Mouse (Mus musculus) erythroid progenitor cell, adult 5-6 weeks (primary cell): Measurements from ENCODE around the gene Nebl. TPM values are rescaled to one million over a fixed set of nuclear protein-coding genes. Genes with fewer than 3 reads are reported as not detected.

Experiments used
- ATAC-seq: replicated peaks from 2 replicates; pipeline ENCODE4 v1.8.0; 2016; ENCODE audit warnings: moderate number of reproducible peaks, mild to moderate bottlenecking, moderate TSS enrichment, inconsistent platforms; ENCODE audit not compliant: poor library complexity, low FRiP score, severe bottlenecking
- total RNA-seq, 2 experiments: library from RNA; stranded (forward) in 1 of 2; stranded (reverse) in 1 of 2; fragments of 150-400 nt in 1 of 2; fragments of 186-747, 209-891 nt in 1 of 2; gene quantifications; 2 replicates each; pipeline versions ENCODE4 v1.2.3 to v1.2.4; 2015 to 2017; ENCODE audit warnings: low replicate concordance in 2 of 2

Nebl gene
- total RNA-seq, 2 experiments from 2014 or later, result not detected

GRCm38 (mm10) chr2:17525739-17526526 is 205.3 kb downstream of the Nebl start:
- no peak for ATAC-seq

DNA sequence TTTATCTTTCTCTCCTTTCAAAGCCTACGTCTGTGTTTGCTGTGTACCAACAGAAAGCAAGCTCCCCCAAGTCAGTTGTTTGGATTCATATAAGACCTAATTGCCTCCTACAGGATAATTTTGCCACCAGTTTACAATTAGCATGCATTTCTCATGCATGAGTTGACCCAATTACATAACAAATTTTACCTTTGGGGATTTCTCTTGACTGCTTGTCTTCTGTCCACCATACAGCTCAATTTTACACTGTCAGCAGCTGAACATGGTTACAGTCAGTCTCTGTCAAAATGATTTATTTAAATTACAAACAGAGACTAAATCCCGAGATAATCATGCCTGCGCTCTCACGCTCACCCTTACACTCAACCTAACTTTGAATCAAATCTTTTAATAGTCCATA is 206.1 kb downstream of the Nebl start:
- no peak for ATAC-seq

DNA sequence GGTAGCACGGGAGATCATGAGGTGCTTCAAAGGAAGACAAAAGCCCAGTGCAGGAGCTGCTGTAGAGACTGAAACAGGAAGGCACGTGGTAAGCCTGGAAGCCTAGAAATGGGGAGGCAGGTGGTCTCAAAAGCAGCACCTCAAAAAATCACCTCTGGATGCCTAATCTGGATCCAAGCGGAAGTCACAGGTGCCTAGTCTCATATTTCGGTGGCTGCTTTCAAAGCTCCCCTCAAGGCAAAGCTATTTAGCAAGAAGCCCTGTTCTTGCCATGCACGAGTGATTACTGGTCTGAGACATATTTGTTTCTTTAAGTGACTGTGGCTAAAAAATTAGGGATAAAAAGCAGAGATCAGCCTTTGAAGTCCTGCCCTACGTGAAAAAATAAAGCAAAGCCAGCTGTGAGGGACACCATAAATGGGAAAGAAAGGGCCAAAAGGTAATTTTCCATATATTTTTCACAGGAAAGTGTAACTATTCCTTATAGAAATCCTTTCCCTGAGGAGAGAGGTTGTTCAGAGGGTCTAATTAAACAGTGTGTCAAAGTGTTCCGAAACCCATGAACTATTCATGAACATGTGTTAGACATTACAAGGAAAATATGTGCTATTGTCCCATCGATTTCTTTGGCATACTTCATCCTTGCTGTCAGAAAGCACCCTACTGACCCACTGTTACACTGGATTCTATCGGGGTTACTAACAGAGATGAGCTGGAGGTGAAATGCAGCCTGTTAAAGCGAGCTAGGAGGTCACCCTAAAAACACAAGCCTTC is 206.9 kb downstream of the Nebl start:
- ATAC-seq, result no peak

GRCm38 (mm10) chr2:17523791-17524190 is 207.5 kb downstream of the Nebl start:
- no peak for ATAC-seq

DNA sequence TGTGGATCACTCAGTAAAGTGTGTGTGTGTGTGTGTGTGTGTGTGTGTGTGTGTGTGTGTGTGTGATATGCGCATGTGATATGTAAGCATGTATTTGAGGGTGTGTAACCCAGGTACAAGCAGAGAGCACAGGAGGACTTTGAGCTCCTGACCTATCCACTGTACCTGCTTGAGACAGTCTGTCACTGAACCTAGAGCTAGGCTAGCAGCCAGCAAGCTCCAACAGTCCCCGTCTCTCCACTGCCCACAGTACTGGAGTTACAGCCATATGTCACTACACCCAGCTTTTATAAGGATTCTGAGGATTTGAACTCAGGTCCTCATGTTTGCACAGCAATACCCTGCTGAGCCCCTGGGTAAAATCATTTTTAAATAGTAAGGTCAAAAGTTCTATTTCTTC is 215.6 kb downstream of the Nebl start:
- no peak for ATAC-seq

DNA sequence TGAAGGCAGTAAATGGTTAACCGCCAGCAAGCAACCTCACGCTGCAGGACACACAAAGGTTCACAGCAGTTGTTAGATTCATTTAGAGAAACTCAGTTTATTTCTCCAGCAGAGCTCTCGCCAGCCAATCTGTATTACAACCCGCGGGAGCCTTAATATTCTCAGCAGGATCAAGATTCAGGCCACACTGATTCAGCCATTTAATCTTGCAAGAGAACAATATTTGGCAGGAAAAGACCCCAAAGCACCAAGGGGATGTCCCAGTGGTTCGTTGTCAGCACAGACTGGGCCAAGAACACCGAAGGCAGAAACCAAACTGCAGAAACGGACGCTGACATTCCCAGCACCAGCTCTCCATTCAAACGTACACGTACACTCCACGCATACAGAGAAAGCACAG is 216.5 kb downstream of the Nebl start:
- ATAC-seq, result no peak

GRCm38 (mm10) chr2:17509942-17510341 is 221.3 kb downstream of the Nebl start:
- ATAC-seq, result no peak

DNA sequence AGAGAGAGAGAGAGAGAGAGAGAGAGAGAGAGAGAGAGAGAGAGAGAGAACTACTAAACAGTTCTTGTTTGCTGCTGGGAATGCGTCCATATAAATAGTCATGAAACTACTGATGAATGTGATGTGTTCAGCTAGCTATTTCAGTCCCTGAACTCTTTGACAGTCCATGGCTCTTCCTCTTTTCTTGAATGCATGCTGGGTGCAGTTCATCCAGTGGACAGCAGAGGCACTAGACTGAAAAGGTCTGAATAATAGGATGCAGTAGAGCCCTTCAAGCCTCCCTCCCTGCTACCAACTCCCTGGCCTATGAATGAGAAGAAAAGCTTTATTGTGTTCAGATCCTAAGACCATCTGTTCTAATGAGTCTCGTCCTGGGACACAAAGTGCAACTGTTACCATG is 223.9 kb downstream of the Nebl start:
- ATAC-seq, result no peak

GRCm38 (mm10) chr2:17504115-17504774 is 227.0 kb downstream of the Nebl start:
- no peak for ATAC-seq

DNA sequence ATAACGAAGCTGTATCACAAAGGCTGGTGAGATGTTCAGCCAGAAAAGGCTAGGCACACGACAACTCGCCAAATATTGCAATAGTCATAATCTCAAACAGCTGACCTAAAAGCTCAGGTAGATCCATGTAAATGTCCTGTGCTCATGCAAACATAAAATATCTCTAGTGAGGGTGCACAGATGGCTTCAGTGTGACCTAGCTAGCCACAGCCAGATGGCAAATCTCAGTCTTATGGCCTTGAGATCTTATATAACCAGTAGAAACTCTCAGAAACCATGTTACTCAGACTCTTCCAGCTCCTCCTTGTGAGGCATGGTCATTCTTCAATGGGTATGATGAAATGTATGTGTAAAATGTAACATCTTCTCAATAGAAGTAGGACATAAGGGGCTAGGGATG is 230.2 kb downstream of the Nebl start:
- no peak for ATAC-seq

GRCm38 (mm10) chr2:17465517-17466174 is 265.6 kb downstream of the Nebl start:
- ATAC-seq, result no peak

DNA sequence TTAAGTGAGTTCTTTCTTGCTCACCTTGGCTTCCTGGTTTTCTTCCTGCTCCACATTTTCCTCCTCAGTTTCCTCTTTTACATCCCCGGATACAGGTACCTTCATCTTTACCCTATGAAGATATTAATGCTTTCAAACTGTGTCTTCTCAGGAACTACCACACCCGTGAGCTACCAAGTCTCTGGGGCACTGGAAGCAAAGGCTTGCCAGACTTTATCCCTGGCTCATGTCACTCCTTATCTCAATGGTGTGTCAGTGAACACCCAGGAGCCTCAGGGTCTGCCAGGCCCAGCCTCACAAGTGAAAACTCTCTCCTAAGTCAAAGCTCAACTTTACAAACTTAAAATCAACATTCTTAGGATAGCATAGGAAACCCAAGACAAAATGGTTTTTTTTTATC is 270.8 kb downstream of the Nebl start:
- ATAC-seq, result no peak

- ATAC-seq, result no peak
These were observed 277.6 kb downstream of the Nebl start for GRCm38 (mm10) chr2:17453676-17454075.

- no peak for ATAC-seq
These were observed 282.9 kb downstream of the Nebl start for GRCm38 (mm10) chr2:17448341-17448740.

- ATAC-seq, result no peak
These were observed 287.7 kb downstream of the Nebl start for GRCm38 (mm10) chr2:17443581-17443980.

GRCm38 (mm10) chr2:17438317-17438716 is 292.9 kb downstream of the Nebl start:
- ATAC-seq, result no peak

DNA sequence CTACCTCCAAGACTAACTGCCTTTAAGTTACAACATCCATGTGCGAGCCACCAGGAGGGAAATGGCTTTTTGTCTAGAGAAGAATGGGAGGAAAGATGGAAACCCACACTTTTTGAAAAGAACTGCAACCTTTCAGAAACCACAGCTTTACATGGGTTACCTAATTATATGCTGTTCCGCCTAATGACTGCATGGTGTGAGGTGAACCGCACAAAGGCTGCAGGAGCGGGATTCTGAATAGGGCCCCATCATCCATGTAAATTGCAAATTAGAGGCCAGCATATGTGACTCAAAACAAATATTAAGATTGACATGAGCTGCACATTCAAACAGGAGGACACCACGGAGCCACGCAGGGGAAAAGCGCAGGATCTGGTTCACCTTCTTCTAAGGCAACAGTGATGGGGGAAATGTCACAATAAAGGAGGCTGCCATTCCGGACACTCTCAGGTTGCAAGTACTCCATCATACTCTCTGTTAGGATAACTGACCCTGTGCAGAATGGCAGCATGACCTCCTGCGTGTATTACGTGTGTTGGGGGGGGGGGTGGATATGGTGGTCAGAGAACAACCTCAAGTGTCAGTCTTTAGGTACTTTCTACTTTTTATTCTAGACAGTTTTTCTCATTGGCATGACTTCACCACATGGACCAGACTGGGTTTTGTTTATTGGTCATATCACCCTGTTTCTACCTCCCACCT is 294.4 kb downstream of the Nebl start:
- no peak for ATAC-seq

DNA sequence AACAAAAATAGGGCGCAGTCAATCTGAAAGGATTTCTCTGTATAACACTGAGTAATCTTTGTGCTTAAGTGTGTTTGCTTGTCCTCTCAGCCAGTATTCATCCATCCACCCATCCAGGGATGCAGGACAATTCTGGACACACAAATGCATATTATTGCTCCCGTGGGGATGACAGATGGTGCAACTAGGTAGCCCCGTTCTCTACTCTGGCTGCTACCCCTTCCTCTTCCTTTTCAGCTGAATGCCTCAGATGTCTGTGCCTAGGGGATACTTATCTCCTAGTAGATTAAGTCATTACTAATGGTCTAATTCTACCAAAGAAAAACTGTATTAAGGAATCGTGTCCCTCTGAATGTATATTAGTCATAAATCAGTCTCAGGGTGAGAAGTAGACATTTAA is 296.0 kb downstream of the Nebl start:
- no peak for ATAC-seq

DNA sequence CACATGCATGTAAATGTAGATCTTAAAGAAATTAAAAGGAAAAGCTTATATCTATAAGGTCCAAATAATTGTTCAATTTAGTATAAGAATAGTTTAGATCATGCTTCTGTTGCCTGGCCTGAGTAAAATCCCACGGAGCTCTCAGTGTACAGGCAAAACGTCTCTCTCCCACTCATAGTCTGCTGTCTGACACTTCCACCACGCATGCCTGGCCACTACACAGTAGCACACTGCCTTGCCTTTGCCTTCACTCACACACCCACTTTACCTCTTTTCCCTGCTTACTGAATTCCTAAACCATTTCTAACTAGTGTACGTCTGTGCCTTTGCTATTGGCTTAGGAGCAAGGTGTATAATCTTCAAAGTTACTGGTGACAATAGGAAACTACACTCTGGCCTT is 302.2 kb downstream of the Nebl start:
- no peak for ATAC-seq

- ATAC-seq, result no peak
These were observed 303.1 kb downstream of the Nebl start for GRCm38 (mm10) chr2:17428156-17428555.
